Mouse (Mus musculus) midbrain, embryonic 11.5 days (tissue): ENCODE measurements at regions not wholly inside any gene's neighbourhood (a gene's known extent, or its start where the extent isn't known, plus 50 kb on each side); places are given as distances from the start of the nearest gene placed in this dataset.

ENCODE experiments used
- ATAC-seq: fragments of 200-750 bp; cut with Nextera tagmentation; 2 replicates; pipeline ENCODE4 v1.8.0; 2017; ENCODE audit warnings: moderate TSS enrichment, moderate library complexity; ENCODE audit not compliant: low FRiP score
- DNase-seq: peaks from one replicate; pipeline ENCODE4 v3.0.0; 2015; ENCODE audit warnings: low spot score; ENCODE audit errors: missing footprints
- H3K27ac ChIP-seq: fragments of 300-500 bp; sonication (generic); 2 replicates; pipeline ENCODE4 v1.5.1; 2014; ENCODE audit warnings: low read depth, low read length
- H3K27me3 ChIP-seq: fragments of 300-500 bp; sonication (generic); 2 replicates; pipeline ENCODE4 v1.6.1; 2014; ENCODE audit warnings: mild to moderate bottlenecking, low read length, moderate library complexity, mixed read lengths; ENCODE audit not compliant: control insufficient read depth, insufficient read depth
- H3K36me3 ChIP-seq: fragments of 300-500 bp; sonication (generic); 2 replicates; pipeline ENCODE4 v1.6.1; 2014; ENCODE audit warnings: mild to moderate bottlenecking, low read length, moderate library complexity, mixed read lengths; ENCODE audit not compliant: control insufficient read depth, insufficient read depth
- H3K4me1 ChIP-seq: fragments of 300-500 bp; sonication (generic); 2 replicates; pipeline ENCODE4 v1.6.1; 2014; ENCODE audit warnings: low read length; ENCODE audit not compliant: control insufficient read depth, insufficient read depth
- H3K4me2 ChIP-seq: fragments of 300-500 bp; sonication (generic); 2 replicates; pipeline ENCODE4 v1.6.1; 2014; ENCODE audit warnings: mild to moderate bottlenecking, moderate library complexity
- H3K4me3 ChIP-seq: fragments of 300-500 bp; sonication (generic); 2 replicates; pipeline ENCODE4 v1.5.1; 2014; ENCODE audit warnings: low read depth, low read length
- H3K9ac ChIP-seq: fragments of 300-500 bp; sonication (generic); 2 replicates; pipeline ENCODE4 v1.6.1; 2014; ENCODE audit warnings: low read length
- H3K9me3 ChIP-seq: fragments of 300-500 bp; sonication (generic); 2 replicates; pipeline ENCODE4 v1.6.1; 2016; ENCODE audit warnings: low read length; ENCODE audit not compliant: control insufficient read depth
- WGBS: fragments of 180-500 bp; shearing (Covaris S2); extraction: QIAGEN DNeasy Blood & Tissue Kit; methylation state at CpG from one replicate; pipeline ENCODE4 v1.1.7; 2014; 5-methylcytosine and 5-hydroxymethylcytosine counted together

- H3K9me3 ChIP-seq = no peaks in the 10 kb centered on the region
- ATAC-seq (no peak), DNase-seq (no peak)
- 86% methylated on average over 2 of the region's 2 CpGs for WGBS
- H3K9ac ChIP-seq = no peak overlapping the region
- 0 out of 2 replicates have a peak, but pooled peaks cover 2% of the 10 kb centered on the region for H3K4me1 ChIP-seq
- H3K36me3 ChIP-seq = no peaks in the 10 kb centered on the region
- no peaks in the 10 kb centered on the region for H3K27me3 ChIP-seq
- H3K4me2 ChIP-seq = no peak overlapping the region
- H3K27ac ChIP-seq = no peak overlapping the region
- no peak overlapping the region for H3K4me3 ChIP-seq
These were observed 319.7 kb upstream of the Nr5a2 start for GRCm38 (mm10) chr1:137279981-137280380.

- ATAC-seq = no peak
- Histone ChIP-seq H3K27ac (no peak overlapping the region), H3K4me1 (peaks cover 3% of the 10 kb centered on the region; the same call in 1 of the 2 replicates)
These were observed 310.7 kb upstream of the Nr5a2 start for GRCm38 (mm10) chr1:137270659-137271612.

GRCm38 (mm10) chr1:137262806-137263370 is 302.6 kb upstream of the Nr5a2 start:
- ATAC-seq (no peak), DNase-seq (no peak)
- Histone ChIP-seq H3K4me3 (no peak overlapping the region), H3K9me3 (no peaks in the 10 kb centered on the region), H3K36me3 (no peaks in the 10 kb centered on the region), H3K27me3 (no peaks in the 10 kb centered on the region), H3K4me1 (peaks cover 16% of the 10 kb centered on the region), H3K9ac (no peak overlapping the region), H3K27ac (no peak overlapping the region), H3K4me2 (no peak overlapping the region)
- 39% methylated on average over 1 of the region's 1 CpGs for WGBS

More at GRCm38 (mm10) chr1:137270659-137271612, 310.7 kb upstream of the Nr5a2 start:
- Histone ChIP-seq H3K9me3 (no peaks in the 10 kb centered on the region), H3K4me2 (no peak overlapping the region), H3K9ac (no peak overlapping the region), H3K27me3 (no peaks in the 10 kb centered on the region), H3K36me3 (no peaks in the 10 kb centered on the region), H3K4me3 (no peak overlapping the region)
- no peak for DNase-seq
- 63% methylated on average over 9 of the region's 9 CpGs for WGBS

- H3K4me1 ChIP-seq = peaks cover 16% of the 10 kb centered on the region
- DNase-seq (no peak), ATAC-seq (peak; percentile 47; the same call in 1 of the 2 replicates)
- H3K9ac ChIP-seq = no peak overlapping the region
- no peaks in the 10 kb centered on the region for H3K9me3 ChIP-seq
- H3K4me3 ChIP-seq = no peak overlapping the region
- H3K4me2 ChIP-seq = no peak overlapping the region; the same call in 1 of the 2 replicates
- no peaks in the 10 kb centered on the region for H3K27me3 ChIP-seq
- H3K36me3 ChIP-seq = no peaks in the 10 kb centered on the region
- no peak overlapping the region for H3K27ac ChIP-seq
- WGBS = 56% methylated on average over 5 of the region's 5 CpGs
These were observed 301.9 kb upstream of the Nr5a2 start for GRCm38 (mm10) chr1:137262121-137262525.

- ATAC-seq (no peak), DNase-seq (peak; percentile 72)
- H3K4me2 ChIP-seq = no peak overlapping the region
- H3K27ac ChIP-seq = no peak overlapping the region
- H3K27me3 ChIP-seq = no peaks in the 10 kb centered on the region
- no peaks in the 10 kb centered on the region for H3K36me3 ChIP-seq
- H3K9me3 ChIP-seq = peaks cover 6% of the 10 kb centered on the region; the same call in 1 of the 2 replicates
- peaks cover 13% of the 10 kb centered on the region for H3K4me1 ChIP-seq
- H3K4me3 ChIP-seq = no peak overlapping the region
- no peak overlapping the region for H3K9ac ChIP-seq
- WGBS = 92% methylated on average over 3 of the region's 3 CpGs
These were observed 296.0 kb upstream of the Nr5a2 start for GRCm38 (mm10) chr1:137256294-137256693.

GRCm38 (mm10) chr1:137255041-137255440 is 294.8 kb upstream of the Nr5a2 start:
- H3K9ac ChIP-seq = no peak overlapping the region
- H3K27me3 ChIP-seq = no peaks in the 10 kb centered on the region
- no peak overlapping the region for H3K27ac ChIP-seq
- no peak overlapping the region for H3K4me3 ChIP-seq
- peak; percentile 89 for DNase-seq
- ATAC-seq = peak; percentile 81
- H3K4me2 ChIP-seq = no peak overlapping the region
- H3K36me3 ChIP-seq = no peaks in the 10 kb centered on the region
- H3K9me3 ChIP-seq = peaks cover 6% of the 10 kb centered on the region; the same call in 1 of the 2 replicates
- peaks cover 8% of the 10 kb centered on the region; the same call in 1 of the 2 replicates for H3K4me1 ChIP-seq

GRCm38 (mm10) chr1:137254634-137255033 is 294.4 kb upstream of the Nr5a2 start:
- H3K36me3 ChIP-seq = no peaks in the 10 kb centered on the region
- no peaks in the 10 kb centered on the region for H3K27me3 ChIP-seq
- H3K4me2 ChIP-seq = no peak overlapping the region
- ATAC-seq = peak; percentile 60; the same call in 1 of the 2 replicates
- H3K9me3 ChIP-seq = peaks cover 6% of the 10 kb centered on the region; the same call in 1 of the 2 replicates
- DNase-seq = no peak
- WGBS = 100% methylated on average over 1 of the region's 1 CpGs
- H3K4me1 ChIP-seq = peaks cover 6% of the 10 kb centered on the region; the same call in 1 of the 2 replicates
- H3K9ac ChIP-seq = no peak overlapping the region
- no peak overlapping the region for H3K27ac ChIP-seq
- no peak overlapping the region for H3K4me3 ChIP-seq

- Histone ChIP-seq H3K9ac (no peak overlapping the region), H3K9me3 (no peaks in the 10 kb centered on the region), H3K4me2 (no peak overlapping the region), H3K36me3 (no peaks in the 10 kb centered on the region), H3K4me1 (no peaks in the 10 kb centered on the region), H3K27me3 (no peaks in the 10 kb centered on the region), H3K27ac (no peak overlapping the region), H3K4me3 (no peak overlapping the region)
- DNase-seq (peak; percentile 78), ATAC-seq (no peak)
- WGBS = 92% methylated on average over 4 of the region's 4 CpGs
These were observed 266.8 kb upstream of the Nr5a2 start for GRCm38 (mm10) chr1:137227098-137227485.
